Mouse (Mus musculus) stomach, embryonic 16.5 days (tissue): ENCODE results near the gene Slc29a3. TPM values are rescaled to one million over a fixed set of nuclear protein-coding genes. Genes with fewer than 3 reads are reported as not detected.
A peak's percentile ranks its signal among the peaks of the same experiment; 100 is the strongest.

ENCODE experiments used
- ATAC-seq: fragments of 200-750 bp; cut with Nextera tagmentation; 2 replicates; pipeline ENCODE4 v1.8.0; 2017; ENCODE audit warnings: moderate number of reproducible peaks, moderate TSS enrichment; ENCODE audit not compliant: insufficient read depth, low FRiP score
- H3K27ac ChIP-seq: fragments of 300-500 bp; sonication (generic); 2 replicates; pipeline ENCODE4 v1.5.1; 2014; ENCODE audit warnings: low read length
- H3K27me3 ChIP-seq: fragments of 300-500 bp; sonication (generic); 2 replicates; pipeline ENCODE4 v1.6.1; 2014; ENCODE audit warnings: low read length, control low read depth, mixed read lengths; ENCODE audit not compliant: control insufficient read depth, insufficient read depth
- H3K36me3 ChIP-seq: fragments of 300-500 bp; sonication (generic); 2 replicates; pipeline ENCODE4 v1.6.1; 2014; ENCODE audit warnings: low read length; ENCODE audit not compliant: control insufficient read depth, insufficient read depth
- H3K4me1 ChIP-seq: fragments of 300-500 bp; sonication (generic); 2 replicates; pipeline ENCODE4 v1.6.1; 2014; ENCODE audit warnings: low read length, control low read depth, mixed read lengths; ENCODE audit not compliant: control insufficient read depth, insufficient read depth
- H3K4me2 ChIP-seq: fragments of 300-500 bp; sonication (generic); 2 replicates; pipeline ENCODE4 v1.6.1; 2014; ENCODE audit warnings: low read depth, low read length, mixed read lengths
- H3K4me3 ChIP-seq: fragments of 300-500 bp; sonication (generic); replicated peaks from 2 replicates; pipeline ENCODE4 v1.5.1; 2014; ENCODE audit warnings: mild to moderate bottlenecking, low read length
- H3K9ac ChIP-seq: fragments of 300-500 bp; sonication (generic); 2 replicates; pipeline ENCODE4 v1.6.1; 2014; ENCODE audit warnings: low read length
- H3K9me3 ChIP-seq: fragments of 300-500 bp; sonication (generic); replicated peaks from 2 replicates; pipeline ENCODE4 v1.6.1; 2016; ENCODE audit warnings: low read length, control low read depth; ENCODE audit not compliant: control insufficient read depth
- WGBS: fragments of 180-500 bp; shearing (Covaris S2); extraction: QIAGEN DNeasy Blood & Tissue Kit; methylation state at CpG from one replicate; pipeline ENCODE4 v1.1.7; 2014; 5-methylcytosine and 5-hydroxymethylcytosine counted together
- polyA plus RNA-seq: library from polyadenylated mRNA; unstranded; fragments of >200 nt; fragmentation: Nextera tagmentation; extraction: Ambion mirVana; gene quantifications from 2 replicates; pipeline ENCODE4 v1.2.1, GENCODE M21; 2015

The Slc29a3 gene
- polyA plus RNA-seq, 1 experiment from 2014 or later: 6.9 TPM

GRCm38 (mm10) chr10:60696975-60697374, 55.6 kb downstream of the Slc29a3 start:
- ATAC-seq: peak; percentile 44; the same call in 1 of the 2 replicates
- WGBS: 11% methylated on average over 5 of the region's 5 CpGs
- Histone ChIP-seq H3K9ac (no peak overlapping the region), H3K4me2 (no peak overlapping the region), H3K27ac (no peak overlapping the region), H3K4me3 (no peak overlapping the region), H3K36me3 (no peaks in the 10 kb centered on the region), H3K27me3 (no peaks in the 10 kb centered on the region; the same call in 1 of the 2 replicates), H3K4me1 (no peaks in the 10 kb centered on the region), H3K9me3 (no peaks in the 10 kb centered on the region)

GRCm38 (mm10) chr10:60696390-60696789, 56.2 kb downstream of the Slc29a3 start, which contains the start of gene Cdh23:
Gene Cdh23 (minus strand): TSS chr10:60696490.
- H3K4me3 ChIP-seq: no peak within 1 kb of the TSS
- no peaks in the 10 kb centered on the region for H3K4me1 ChIP-seq
- no peaks in the 10 kb centered on the region for H3K9me3 ChIP-seq
- no peak within 1 kb of the TSS for H3K9ac ChIP-seq
- 87% methylated on average over 6 of the region's 6 CpGs for WGBS
- H3K36me3 ChIP-seq: no peaks in the 10 kb centered on the region
- no peak within 1 kb of the TSS for H3K27ac ChIP-seq
- H3K4me2 ChIP-seq: no peak within 1 kb of the TSS
- no peaks in the 10 kb centered on the region; the same call in 1 of the 2 replicates for H3K27me3 ChIP-seq
- ATAC-seq: no peak

GRCm38 (mm10) chr10:60691671-60692390, 60.8 kb downstream of the Slc29a3 start:
- no peak overlapping the region for H3K4me3 ChIP-seq
- H3K9ac ChIP-seq: no peak overlapping the region
- H3K4me1 ChIP-seq: peaks cover 1% of the 10 kb centered on the region
- no peak for ATAC-seq
- no peak overlapping the region for H3K4me2 ChIP-seq
- 70% methylated on average over 20 of the region's 20 CpGs for WGBS
- no peaks in the 10 kb centered on the region for H3K9me3 ChIP-seq
- H3K27me3 ChIP-seq: peaks cover 22% of the 10 kb centered on the region
- H3K27ac ChIP-seq: no peak overlapping the region
- no peaks in the 10 kb centered on the region for H3K36me3 ChIP-seq

GRCm38 (mm10) chr10:60690960-60691359, 61.6 kb downstream of the Slc29a3 start:
- Histone ChIP-seq H3K27ac (no peak overlapping the region), H3K9me3 (no peaks in the 10 kb centered on the region), H3K36me3 (no peaks in the 10 kb centered on the region), H3K27me3 (peaks cover 31% of the 10 kb centered on the region), H3K4me3 (no peak overlapping the region), H3K4me2 (no peak overlapping the region), H3K9ac (no peak overlapping the region), H3K4me1 (peaks cover 10% of the 10 kb centered on the region)
- no peak for ATAC-seq
- 49% methylated on average over 6 of the region's 6 CpGs for WGBS

GRCm38 (mm10) chr10:60689396-60689795, 63.2 kb downstream of the Slc29a3 start:
- Histone ChIP-seq H3K27me3 (peaks cover 45% of the 10 kb centered on the region), H3K36me3 (no peaks in the 10 kb centered on the region), H3K27ac (no peak overlapping the region), H3K4me1 (peaks cover 12% of the 10 kb centered on the region), H3K9me3 (no peaks in the 10 kb centered on the region), H3K9ac (no peak overlapping the region), H3K4me3 (no peak overlapping the region), H3K4me2 (no peak overlapping the region)
- ATAC-seq: no peak
- 70% methylated on average over 4 of the region's 4 CpGs for WGBS

GRCm38 (mm10) chr10:60687011-60687776, 65.4 kb downstream of the Slc29a3 start:
- Histone ChIP-seq H3K9ac (peak overlapping the region; percentile 72), H3K27ac (no peak overlapping the region), H3K27me3 (peaks cover 48% of the 10 kb centered on the region), H3K4me2 (peak overlapping the region; percentile 100), H3K9me3 (no peaks in the 10 kb centered on the region), H3K4me1 (peaks cover 12% of the 10 kb centered on the region), H3K36me3 (no peaks in the 10 kb centered on the region), H3K4me3 (peak overlapping the region; percentile 67)
- peak; percentile 75 for ATAC-seq
- WGBS: under 1% methylated on average over 76 of the region's 76 CpGs

- Histone ChIP-seq H3K27ac (no peak overlapping the region), H3K36me3 (no peaks in the 10 kb centered on the region), H3K4me3 (peak overlapping the region; percentile 67), H3K9me3 (no peaks in the 10 kb centered on the region), H3K9ac (peak overlapping the region; percentile 72; the same call in 1 of the 2 replicates), H3K4me2 (peak overlapping the region; percentile 100), H3K27me3 (peaks cover 48% of the 10 kb centered on the region), H3K4me1 (peaks cover 12% of the 10 kb centered on the region)
- under 1% methylated on average over 37 of the region's 37 CpGs for WGBS
- ATAC-seq: no peak
Observed at GRCm38 (mm10) chr10:60686641-60686975, 66.0 kb downstream of the Slc29a3 start.

GRCm38 (mm10) chr10:60685764-60686640, 66.6 kb downstream of the Slc29a3 start:
- Histone ChIP-seq H3K9ac (0 out of 2 replicates have a peak overlapping the region, but pooled peaks have one; percentile 36), H3K4me2 (peak overlapping the region; percentile 100), H3K27ac (no peak overlapping the region), H3K27me3 (peaks cover 48% of the 10 kb centered on the region), H3K4me3 (peak overlapping the region; percentile 67), H3K36me3 (no peaks in the 10 kb centered on the region), H3K4me1 (peaks cover 12% of the 10 kb centered on the region), H3K9me3 (no peaks in the 10 kb centered on the region)
- WGBS: 6% methylated on average over 50 of the region's 50 CpGs
- ATAC-seq: no peak
